In the genomic region with DNA sequence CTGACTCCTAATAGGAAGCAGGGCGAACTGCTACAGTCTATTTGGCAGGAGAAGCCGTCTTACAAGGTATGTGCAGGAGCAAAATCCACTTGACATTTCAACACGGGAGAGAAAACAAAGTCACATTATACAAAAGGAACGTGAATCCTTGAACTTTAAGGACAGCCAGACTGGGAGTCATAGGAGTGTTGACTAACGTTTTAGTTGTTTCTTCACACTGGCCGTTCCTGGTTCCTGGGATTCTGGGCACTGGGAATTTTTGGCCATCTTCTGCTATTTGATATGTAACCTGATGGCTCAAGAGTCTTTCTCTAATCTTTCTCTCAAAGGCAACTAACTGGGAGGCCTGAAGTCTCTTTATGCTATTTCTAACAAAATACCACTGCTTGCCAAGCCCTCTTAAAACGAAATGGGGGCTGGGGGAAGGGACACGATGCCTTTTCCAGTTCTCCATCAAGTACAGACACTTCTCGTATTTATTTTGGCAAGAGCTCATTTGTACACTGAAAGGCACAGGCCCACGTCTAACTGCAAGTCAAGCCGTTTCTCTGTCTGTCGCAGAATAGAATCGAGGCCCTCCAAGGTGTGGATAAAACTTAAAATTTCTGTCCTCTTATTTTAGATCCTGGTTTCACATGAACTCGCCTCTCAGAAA, we compare ENCODE assay signal across 10 mouse cellular contexts. TPM values are rescaled to one million over a fixed set of nuclear protein-coding genes. Genes with fewer than 3 reads are reported as not detected.
A peak's percentile ranks its signal among the peaks of the same experiment; 100 is the strongest.
DNase-seq lines count a peak whose midpoint lies in the region; ATAC-seq and TF ChIP-seq lines count a peak whose summit lies in the region.
"Had no signal": no experiment of that assay in that cellular context is flagged by ENCODE, and none has a peak within 500 bp of the region (broad histone marks: within the 10 kb centered on the region; RNA-seq: fewer than 3 reads in every experiment).

No protein-coding gene starts in this region.

- no peak for TF ChIP-seq POLR2A in liver, adult 2 months (IDR thresholded peaks at IDR 0.05; ENCODE audit: extremely low read depth, insufficient read depth, low read length)

- WGBS in liver, adult 2 months, result 22% methylated on average over 14 of the region's 14 CpGs
- WGBS in liver, embryonic 12.5 days (ENCODE audit: insufficient replicate concordance), result 73% methylated on average over 14 of the region's 14 CpGs
- WGBS in forebrain, embryonic 15.5 days, result 24% methylated on average over 14 of the region's 14 CpGs
- 28% methylated on average over 14 of the region's 14 CpGs for WGBS in midbrain, embryonic 15.5 days

- intact Hi-C loops in heart, postnatal 36 days (cut with DNase I), result loop anchor here (5.0 kb wide), 1 partner anchor 138 kb away; no protein-coding TSS in a partner anchor

- H3K27ac ChIP-seq in liver, adult 2 months (replicated peaks; ENCODE audit: insufficient read depth, low read depth, low read length), result peak overlapping the region; percentile 57
- no peak overlapping the region for H3K27ac ChIP-seq in liver, embryonic 12.5 days
- H3K27ac ChIP-seq in forebrain, embryonic 15.5 days (replicated peaks), result no peak overlapping the region
- no peak overlapping the region for H3K27ac ChIP-seq in midbrain, embryonic 15.5 days

- no peak for ATAC-seq in liver, embryonic 12.5 days
- ATAC-seq in forebrain, embryonic 15.5 days (replicated peaks), result no peak
- ATAC-seq in midbrain, embryonic 15.5 days (replicated peaks), result no peak
- ATAC-seq in monocyte, adult 5-6 weeks (replicated peaks; ENCODE audit: insufficient number of reproducible peaks, low FRiP score, low TSS enrichment, poor library complexity, severe bottlenecking), result no peak
- ATAC-seq: CD4-positive, CD25-positive, alpha-beta regulatory T cell, adult 4 months had no signal

- H3K4me2 ChIP-seq in liver, embryonic 12.5 days, result no peak overlapping the region
- H3K4me2 ChIP-seq in forebrain, embryonic 15.5 days (replicated peaks), result no peak overlapping the region
- peak overlapping the region; percentile 19 for H3K4me2 ChIP-seq in midbrain, embryonic 15.5 days

- H3K4me1 ChIP-seq in liver, adult 2 months (ENCODE audit: control insufficient read depth, insufficient read depth, low read length), result peaks cover 42% of the 10 kb centered on the region
- H3K4me1 ChIP-seq in liver, embryonic 12.5 days, result peaks cover 30% of the 10 kb centered on the region
- H3K4me1 ChIP-seq in forebrain, embryonic 15.5 days, result peaks cover 36% of the 10 kb centered on the region
- H3K4me1 ChIP-seq in midbrain, embryonic 15.5 days, result peaks cover 40% of the 10 kb centered on the region

- no peak for TF ChIP-seq CTCF in liver, adult 2 months (IDR thresholded peaks at IDR 0.05; ENCODE audit: low read depth, low read length)

- H3K9ac ChIP-seq in liver, adult 2 months (ENCODE audit: low read depth, low read length), result peak overlapping the region; percentile 42; the same call in 1 of the 2 replicates
- no peak overlapping the region for H3K9ac ChIP-seq in liver, embryonic 12.5 days
- 0 out of 2 replicates have a peak overlapping the region, but pooled peaks have one; percentile 17 for H3K9ac ChIP-seq in forebrain, embryonic 15.5 days (replicated peaks)
- no peak overlapping the region for H3K9ac ChIP-seq in midbrain, embryonic 15.5 days

- H3K9me3 ChIP-seq in liver, embryonic 12.5 days (replicated peaks), result no peaks in the 10 kb centered on the region
- no peaks in the 10 kb centered on the region for H3K9me3 ChIP-seq in forebrain, embryonic 15.5 days
- H3K9me3 ChIP-seq in midbrain, embryonic 15.5 days, result no peaks in the 10 kb centered on the region

- no peaks in the 10 kb centered on the region for H3K36me3 ChIP-seq in liver, adult 2 months (ENCODE audit: control insufficient read depth, insufficient read depth, low read length)
- no peaks in the 10 kb centered on the region for H3K36me3 ChIP-seq in liver, embryonic 12.5 days
- H3K36me3 ChIP-seq in forebrain, embryonic 15.5 days, result no peaks in the 10 kb centered on the region; the same call in 1 of the 2 replicates
- no peaks in the 10 kb centered on the region for H3K36me3 ChIP-seq in midbrain, embryonic 15.5 days (replicated peaks)

- no peaks in the 10 kb centered on the region for H3K27me3 ChIP-seq in liver, adult 2 months (ENCODE audit: control insufficient read depth, insufficient read depth, low read length)
- no peaks in the 10 kb centered on the region for H3K27me3 ChIP-seq in liver, embryonic 12.5 days (replicated peaks)
- H3K27me3 ChIP-seq in forebrain, embryonic 15.5 days, result no peaks in the 10 kb centered on the region
- H3K27me3 ChIP-seq in midbrain, embryonic 15.5 days (replicated peaks), result no peaks in the 10 kb centered on the region

- H3K4me3 ChIP-seq in liver, adult 2 months (ENCODE audit: insufficient read depth, low read depth, low read length), result no peak overlapping the region
- H3K4me3 ChIP-seq in liver, embryonic 12.5 days, result no peak overlapping the region
- H3K4me3 ChIP-seq in forebrain, embryonic 15.5 days, result no peak overlapping the region
- no peak overlapping the region for H3K4me3 ChIP-seq in midbrain, embryonic 15.5 days

- peak; percentile 83 for DNase-seq in heart, adult 11 months
- DNase-seq in heart, postnatal 36 days, result no peak
- DNase-seq in liver, adult 2 months (ENCODE audit: extremely low read depth, low read depth, low spot score), result peak; percentile 75
- no peak for DNase-seq in thymus, postnatal 0 days (ENCODE audit: low spot score)
- DNase-seq: gastrocnemius, postnatal 36 days had no signal

- H3K79me2 ChIP-seq in liver, adult 2 months (ENCODE audit: control insufficient read depth, insufficient read depth, low read length), result peaks cover 10% of the 10 kb centered on the region; the same call in 1 of the 2 replicates

RNA-seq across cellular contexts. Expression of a gene that starts 4.4 kb away (rescaled TPM):
- total RNA-seq in heart, postnatal 36 days (2021), result 10 to 100 TPM; 33.0 to 35.0 TPM
- total RNA-seq in liver, adult 2 months (2014; rRNA removed), result 7.8 and 8.7 TPM in 2 replicates
- 7.7 and 8.3 TPM in 2 replicates for polyA plus RNA-seq in liver, adult 2 months (2012; rRNA removed)
- polyA plus RNA-seq in liver, embryonic 12.5 days (2016; fragmentation: Nextera tagmentation; extraction: Ambion mirVana), result 1.6 and 1.7 TPM in 2 replicates
- 11.6 and 12.8 TPM in 2 replicates for polyA plus RNA-seq in forebrain, embryonic 15.5 days (2015; fragmentation: Nextera tagmentation; extraction: Ambion mirVana)
- 8.6 and 9.0 TPM in 2 replicates for polyA plus RNA-seq in midbrain, embryonic 15.5 days (2015; fragmentation: Nextera tagmentation; extraction: Ambion mirVana)
- polyA plus RNA-seq in thymus, postnatal 0 days (2015; fragmentation: Nextera tagmentation; extraction: Ambion mirVana), result 3.8 and 6.3 TPM in 2 replicates
- 8.2 to 29.2 TPM (median 18.5 TPM) in 3 replicates for total RNA-seq in monocyte, adult 5-6 weeks (2017)

Comparison
In these comparisons a context has a peak if more than half of its experiments do, and no peak if none do; other contexts are left out.
1. DNase-seq: peak in heart, adult 11 months (single experiment) and liver, adult 2 months (single experiment); none in heart, postnatal 36 days (0 of 2) and thymus, postnatal 0 days (single experiment).
2. H3K9ac ChIP-seq: peak in liver, adult 2 months (single experiment) and forebrain, embryonic 15.5 days (single experiment); none in liver, embryonic 12.5 days (single experiment) and midbrain, embryonic 15.5 days (single experiment).